Mouse (Mus musculus) embryo, embryonic 11.5 days (tissue): ENCODE data around the gene Nat8.
"Not testable (repeated sequence)": the region's sequence is repeated elsewhere in the genome, so short reads cannot be mapped to it uniquely, and the experiment has no call there.

Experiments
- DNase-seq: peaks from one replicate; pipeline ENCODE4 v3.0.0-alpha.2; 2012; ENCODE audit warnings: low read depth, low spot score

Nat8 gene

GRCm38 (mm10) chr6:85836098-85836497 is 4.2 kb upstream of the Nat8 start:
- not testable (repeated sequence) for DNase-seq

- not testable (repeated sequence) for DNase-seq
Measured at GRCm38 (mm10) chr6:85835104-85835503, 3.2 kb upstream of the Nat8 start.

GRCm38 (mm10) chr6:85834504-85835100 is 2.7 kb upstream of the Nat8 start:
- DNase-seq, result not testable (repeated sequence)

GRCm38 (mm10) chr6:85829462-85829861 is 2.4 kb downstream of the Nat8 start:
- no peak for DNase-seq

- DNase-seq, result no peak
Measured at GRCm38 (mm10) chr6:85825886-85826285, 6.0 kb downstream of the Nat8 start.

- DNase-seq, result no peak
Measured at GRCm38 (mm10) chr6:85823382-85824090, 8.3 kb downstream of the Nat8 start.

- no peak for DNase-seq
Measured at GRCm38 (mm10) chr6:85822286-85822685, 9.6 kb downstream of the Nat8 start.

- no peak for DNase-seq
Measured at GRCm38 (mm10) chr6:85820837-85821236, 11.0 kb downstream of the Nat8 start, which contains the start of the genes Nat8f6 and Nat8f5. Gene Nat8f6 (minus strand): TSS chr6:85820954. Gene Nat8f5 (minus strand): TSS chr6:85820972.

GRCm38 (mm10) chr6:85818338-85818737 is 13.5 kb downstream of the Nat8 start:
- DNase-seq, result no peak

GRCm38 (mm10) chr6:85813339-85813738 is 18.5 kb downstream of the Nat8 start:
- no peak for DNase-seq

GRCm38 (mm10) chr6:85810942-85811537 is 20.8 kb downstream of the Nat8 start:
- not testable (repeated sequence) for DNase-seq

GRCm38 (mm10) chr6:85810514-85810913 is 21.4 kb downstream of the Nat8 start:
- not testable (repeated sequence) for DNase-seq

- DNase-seq, result not testable (repeated sequence)
Measured at GRCm38 (mm10) chr6:85809784-85810183, 22.1 kb downstream of the Nat8 start.

- DNase-seq, result not testable (repeated sequence)
Measured at GRCm38 (mm10) chr6:85803180-85803579, 28.7 kb downstream of the Nat8 start.
